Mouse (Mus musculus) midbrain, embryonic 12.5 days (tissue): ENCODE measurements around the gene Dynll1. TPM values are rescaled to one million over a fixed set of nuclear protein-coding genes. Genes with fewer than 3 reads are reported as not detected.

Experiments used
- ATAC-seq: fragments of 200-750 bp; cut with Nextera tagmentation; 2 replicates; pipeline ENCODE4 v1.8.0; 2017; ENCODE audit warnings: low read depth, moderate TSS enrichment, moderate library complexity; ENCODE audit not compliant: low FRiP score
- H3K27ac ChIP-seq: fragments of 300-500 bp; sonication (generic); replicated peaks from 2 replicates; pipeline ENCODE4 v1.5.1; 2016; ENCODE audit warnings: mild to moderate bottlenecking
- H3K27me3 ChIP-seq: fragments of 300-500 bp; sonication (generic); 2 replicates; pipeline ENCODE4 v1.6.1; 2016; ENCODE audit warnings: mild to moderate bottlenecking
- H3K36me3 ChIP-seq: fragments of 300-500 bp; sonication (generic); 2 replicates; pipeline ENCODE4 v1.6.1; 2016
- H3K4me1 ChIP-seq: fragments of 300-500 bp; sonication (generic); 2 replicates; pipeline ENCODE4 v1.6.1; 2016
- H3K4me2 ChIP-seq: fragments of 300-500 bp; sonication (generic); replicated peaks from 2 replicates; pipeline ENCODE4 v1.6.1; 2016; ENCODE audit warnings: mild to moderate bottlenecking, moderate library complexity
- H3K4me3 ChIP-seq: fragments of 300-500 bp; sonication (generic); 2 replicates; pipeline ENCODE4 v1.5.1; 2016; ENCODE audit warnings: mild to moderate bottlenecking
- H3K9ac ChIP-seq: fragments of 300-500 bp; sonication (generic); replicated peaks from 2 replicates; pipeline ENCODE4 v1.6.1; 2016; ENCODE audit warnings: mild to moderate bottlenecking, moderate library complexity
- H3K9me3 ChIP-seq: fragments of 300-500 bp; sonication (generic); 2 replicates; pipeline ENCODE4 v1.6.1; 2016; ENCODE audit warnings: mild to moderate bottlenecking
- WGBS: fragments of 180-500 bp; shearing (Covaris S2); methylation state at CpG from one replicate; pipeline ENCODE4 v1.1.7; 2016; 5-methylcytosine and 5-hydroxymethylcytosine counted together
- polyA plus RNA-seq: library from polyadenylated mRNA; unstranded; fragments of >200 nt; fragmentation: Nextera tagmentation; extraction: Ambion mirVana; gene quantifications from 2 replicates; pipeline ENCODE4 v1.2.1, GENCODE M21; 2016

Dynll1 gene
- 1,312 and 1,433 TPM in 2 replicates for polyA plus RNA-seq

DNA sequence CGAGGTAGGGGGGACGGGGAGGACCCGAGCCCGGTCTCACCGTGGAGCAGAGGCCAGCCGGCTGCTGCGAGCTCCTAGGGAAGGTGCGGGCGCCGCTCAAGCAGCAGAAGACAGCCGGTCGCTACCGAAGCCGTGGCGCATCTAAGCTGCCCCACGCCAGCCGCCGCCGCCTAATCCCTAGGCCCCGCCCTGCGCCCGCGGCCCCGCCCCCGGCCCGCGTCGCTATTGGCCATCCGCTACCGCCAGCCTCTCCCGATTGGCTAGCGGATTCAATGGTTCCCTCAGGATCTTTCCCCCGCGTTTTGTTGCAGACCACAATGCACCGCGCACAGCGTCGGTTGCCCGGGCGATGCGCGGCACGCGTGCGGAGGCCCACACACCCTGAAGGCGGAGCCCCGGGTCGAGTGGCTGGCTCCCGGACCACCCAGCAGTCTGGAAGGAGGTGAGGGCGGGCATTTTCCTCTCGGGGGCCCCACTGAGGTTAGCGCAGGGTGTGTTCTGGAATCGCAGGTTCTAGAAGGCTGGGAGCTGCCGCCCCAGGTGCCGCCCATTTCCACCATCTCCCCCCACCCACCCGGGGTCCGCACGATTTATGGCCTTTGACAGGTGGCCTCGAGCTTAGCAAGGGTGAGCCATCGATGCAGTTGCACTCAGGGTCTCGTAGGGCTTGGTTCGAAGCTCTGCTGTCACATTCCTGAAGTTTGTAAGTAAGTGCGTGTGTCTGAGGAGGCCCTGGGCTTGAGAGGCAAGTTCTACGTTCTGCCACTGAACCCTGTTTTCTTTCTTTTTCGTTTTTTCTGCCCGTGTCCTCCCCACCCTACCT is at the start of gene Dynll1:
Gene Dynll1, minus strand, starts transcription at position 208 of the 823 bp plus-strand sequence.
- Histone ChIP-seq H3K27me3 (peaks cover 12% of the 10 kb centered on the region), H3K4me3 (peak within 1 kb of the TSS; percentile 91), H3K36me3 (peaks cover 27% of the 10 kb centered on the region), H3K9ac (peak within 1 kb of the TSS; percentile 90), H3K27ac (peak within 1 kb of the TSS; percentile 94), H3K4me2 (peak within 1 kb of the TSS; percentile 76), H3K9me3 (no peaks in the 10 kb centered on the region), H3K4me1 (peaks cover 24% of the 10 kb centered on the region)
- ATAC-seq = peak; percentile 98
- under 1% methylated on average over 63 of the region's 66 CpGs for whole genome bisulfite sequencing

DNA sequence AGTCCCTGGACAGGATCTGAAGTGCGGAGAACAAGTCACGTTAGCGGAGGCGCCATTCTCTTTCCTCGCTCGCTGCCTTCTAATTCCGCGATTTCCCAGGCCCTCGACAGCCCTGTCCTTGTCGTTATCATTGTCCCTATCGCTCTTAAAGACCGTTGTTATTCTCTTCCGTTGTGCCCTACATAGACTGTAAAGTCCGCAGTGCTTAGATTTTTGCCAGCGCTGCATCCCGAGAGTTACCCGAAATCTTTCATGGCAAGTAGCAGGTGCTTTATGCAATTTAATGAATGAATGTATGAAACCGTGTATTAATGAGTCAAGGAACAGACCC is 48.4 kb upstream of the Dynll1 start:
- H3K27ac ChIP-seq = peak overlapping the region; percentile 83
- H3K9me3 ChIP-seq = no peaks in the 10 kb centered on the region
- H3K4me3 ChIP-seq = peak overlapping the region; percentile 92
- H3K36me3 ChIP-seq = peaks cover 21% of the 10 kb centered on the region
- peak overlapping the region; percentile 91 for H3K9ac ChIP-seq
- peaks cover 26% of the 10 kb centered on the region for H3K4me1 ChIP-seq
- no peaks in the 10 kb centered on the region for H3K27me3 ChIP-seq
- ATAC-seq = peak; percentile 64
- peak overlapping the region; percentile 98 for H3K4me2 ChIP-seq
- WGBS = 2% methylated on average over 18 of the region's 18 CpGs

DNA sequence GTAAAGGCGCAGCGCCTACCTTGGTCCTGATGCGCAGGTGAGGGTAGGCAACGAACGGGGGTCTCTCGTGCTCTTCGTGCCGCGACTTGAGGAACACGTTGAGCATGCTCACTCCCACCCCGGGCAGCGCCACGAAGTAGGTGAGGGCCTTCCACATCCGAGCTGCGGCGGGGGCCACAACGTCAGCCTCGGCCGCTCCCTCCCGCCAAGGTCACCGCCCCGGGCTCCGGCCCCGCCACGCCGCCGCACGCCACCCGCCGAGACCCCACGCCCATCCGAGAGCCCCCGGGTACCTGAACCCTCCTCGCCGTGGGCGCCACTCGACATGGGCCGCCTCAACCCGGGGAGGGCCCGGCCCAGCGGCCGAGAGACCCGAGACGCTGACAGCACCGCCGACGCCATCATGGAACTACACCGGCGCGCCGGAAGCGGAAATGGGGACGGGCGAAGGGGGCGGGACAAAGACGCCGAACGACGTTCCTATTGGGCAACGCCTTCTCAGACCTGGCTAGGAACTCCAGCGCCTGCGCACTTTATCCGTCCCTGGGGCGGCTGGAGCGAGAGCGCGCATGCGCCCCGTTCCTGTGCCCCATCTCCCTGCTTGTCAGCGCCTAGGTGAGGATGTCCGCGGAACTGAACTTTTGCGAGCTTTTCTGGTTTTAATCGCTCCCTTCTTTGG is 47.9 kb upstream of the Dynll1 start, which contains the start of gene Cox6a1:
Gene Cox6a1, minus strand, starts transcription at position 436 of the 679 bp plus-strand sequence.
- peak; percentile 94 for ATAC-seq
- Histone ChIP-seq H3K27ac (peak within 1 kb of the TSS; percentile 83), H3K4me1 (peaks cover 22% of the 10 kb centered on the region), H3K36me3 (peaks cover 26% of the 10 kb centered on the region), H3K27me3 (no peaks in the 10 kb centered on the region), H3K9ac (peak within 1 kb of the TSS; percentile 91), H3K4me2 (peak within 1 kb of the TSS; percentile 98), H3K9me3 (no peaks in the 10 kb centered on the region), H3K4me3 (peak within 1 kb of the TSS; percentile 92)
- WGBS = under 1% methylated on average over 73 of the region's 74 CpGs

DNA sequence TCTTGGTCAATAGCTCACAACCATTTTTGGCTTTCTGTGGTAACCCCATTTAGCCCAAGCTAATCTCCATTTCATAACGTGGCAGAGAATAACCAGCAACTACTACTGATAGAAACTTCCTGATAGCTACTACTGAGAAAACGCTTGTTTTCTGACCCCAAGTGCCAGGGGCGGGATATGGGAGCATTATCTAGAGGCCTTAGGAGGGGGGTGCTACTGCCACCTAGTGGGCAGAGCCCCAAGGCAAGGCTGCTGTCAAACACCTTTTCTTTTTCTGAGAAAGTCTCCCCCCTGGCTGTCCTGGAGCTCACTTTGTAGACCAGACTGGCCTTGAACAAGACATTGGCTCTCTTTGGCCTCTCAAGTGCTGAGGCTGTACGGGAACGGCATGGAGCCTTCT is 46.8 kb upstream of the Dynll1 start:
- Histone ChIP-seq H3K4me3 (peak overlapping the region; percentile 92), H3K4me1 (peaks cover 21% of the 10 kb centered on the region), H3K36me3 (peaks cover 37% of the 10 kb centered on the region), H3K4me2 (peak overlapping the region; percentile 98), H3K27me3 (no peaks in the 10 kb centered on the region), H3K27ac (0 out of 2 replicates have a peak overlapping the region, but pooled peaks have one; percentile 0), H3K9me3 (no peaks in the 10 kb centered on the region), H3K9ac (peak overlapping the region; percentile 0; the same call in 1 of the 2 replicates)
- no peak for ATAC-seq
- WGBS = 6% methylated on average over 5 of the region's 5 CpGs

DNA sequence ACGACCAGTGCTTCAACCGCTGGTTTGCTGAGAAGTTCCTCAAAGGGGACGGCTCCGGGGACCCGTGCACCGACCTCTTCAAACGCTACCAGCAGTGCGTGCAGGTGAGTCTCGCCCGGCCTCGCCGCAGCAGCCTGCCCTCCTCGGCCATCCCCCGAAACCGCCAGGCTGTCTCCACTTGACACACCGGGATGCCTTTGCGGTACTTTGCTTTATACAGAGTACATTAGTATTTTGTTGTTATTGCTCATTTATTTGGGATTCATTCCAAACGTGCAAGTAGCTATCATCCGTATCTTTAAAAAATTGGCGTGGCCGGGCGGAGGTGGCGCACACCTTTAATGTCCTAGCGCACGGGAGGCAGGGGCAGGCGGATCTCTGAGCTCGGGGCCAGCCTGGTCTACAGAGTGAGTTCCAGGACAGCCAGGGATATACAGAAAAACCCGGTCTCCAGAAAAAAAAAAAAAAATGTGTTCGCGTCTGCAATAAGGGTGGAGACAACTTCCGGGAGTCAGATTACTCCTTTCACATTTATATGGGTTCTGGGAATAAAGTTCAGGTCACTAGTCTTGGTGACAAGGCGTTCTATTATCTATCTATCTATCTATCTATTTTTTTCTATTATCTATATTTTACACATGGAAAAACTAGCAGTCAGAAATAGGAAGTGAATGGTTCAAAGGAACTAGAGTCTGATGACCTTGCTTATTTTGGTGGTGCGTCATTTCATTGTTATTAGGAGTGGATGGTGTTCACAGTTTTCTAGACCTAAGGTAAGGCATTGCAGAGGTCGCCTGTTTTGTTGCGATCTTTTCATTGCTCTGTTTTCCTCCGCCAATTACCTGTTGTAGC is 40.7 kb upstream of the Dynll1 start:
- 13% methylated on average over 36 of the region's 36 CpGs for WGBS

DNA sequence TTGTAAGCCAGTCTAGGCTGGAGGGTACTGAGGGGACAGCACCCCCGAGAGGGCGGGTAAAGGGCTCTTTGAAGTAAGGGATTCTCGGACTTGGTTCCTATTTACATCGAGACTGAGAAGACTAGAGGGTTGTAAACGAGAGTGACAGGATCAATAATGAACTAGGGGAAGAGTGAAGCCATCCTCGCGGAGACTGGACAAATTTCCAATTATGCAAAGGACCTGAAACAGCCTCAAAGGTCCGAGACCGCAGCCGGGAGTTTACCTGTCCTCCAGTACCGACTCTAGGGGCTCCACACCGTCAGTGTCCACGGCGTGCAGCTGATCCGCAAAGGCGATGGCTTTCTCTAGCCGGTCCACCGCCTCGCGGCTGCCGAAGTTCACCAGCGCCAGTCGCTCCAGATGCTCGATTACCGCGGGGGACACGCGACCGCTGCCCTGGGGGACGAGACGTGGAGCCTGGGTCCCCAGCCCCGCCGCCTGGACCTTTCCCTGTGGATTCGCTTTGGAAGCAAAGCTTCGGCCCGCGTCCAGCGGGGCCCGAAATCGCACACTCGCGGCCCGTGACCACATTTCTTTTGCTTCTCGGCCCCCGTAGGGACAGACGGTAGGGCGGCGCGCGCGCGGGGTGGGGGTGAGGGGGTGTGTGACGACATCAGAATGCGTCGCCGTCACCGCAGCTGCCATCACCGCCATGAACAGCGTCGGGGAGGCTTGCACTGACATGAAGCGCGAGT is 39.9 kb upstream of the Dynll1 start, which contains the start of the genes Gatc and Triap1:
Gene Gatc, minus strand, starts transcription at position 602 of the 737 bp plus-strand sequence.
Gene Triap1, plus strand, starts transcription at position 649 of the 737 bp plus-strand sequence.
- peak within 1 kb of the TSS; percentile 79 for H3K9ac ChIP-seq
- H3K36me3 ChIP-seq = peaks cover 49% of the 10 kb centered on the region
- under 1% methylated on average over 62 of the region's 62 CpGs for WGBS

More for the DNA sequence above, 40.7 kb upstream of the Dynll1 start:
- Histone ChIP-seq H3K27me3 (no peaks in the 10 kb centered on the region), H3K9me3 (no peaks in the 10 kb centered on the region), H3K9ac (peak overlapping the region; percentile 79), H3K4me1 (peaks cover 17% of the 10 kb centered on the region), H3K4me2 (peak overlapping the region; percentile 75), H3K4me3 (peak overlapping the region; percentile 80), H3K27ac (peak overlapping the region; percentile 84), H3K36me3 (peaks cover 46% of the 10 kb centered on the region)
- ATAC-seq = peak; percentile 21; the same call in 1 of the 2 replicates

DNA sequence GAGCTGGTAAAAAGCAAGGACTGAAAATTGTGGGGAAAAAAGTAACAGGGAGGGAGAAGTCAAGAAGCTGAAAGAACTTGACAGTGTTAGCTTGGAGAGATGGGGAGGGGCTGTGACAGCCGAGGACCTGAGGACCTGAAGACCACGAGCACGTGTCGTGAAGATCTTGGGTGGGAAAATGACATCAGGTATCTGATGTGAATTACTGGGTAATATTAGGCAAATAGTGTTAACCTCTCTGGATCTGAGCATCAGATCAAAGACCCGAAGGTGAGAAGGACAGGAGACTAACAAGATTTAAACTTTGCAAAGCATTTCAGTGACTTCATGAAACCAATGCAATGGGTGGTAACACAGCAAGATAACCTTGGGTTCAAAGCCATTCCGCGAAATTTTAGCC is 39.2 kb upstream of the Dynll1 start:
- no peak for ATAC-seq
- 40% methylated on average over 7 of the region's 7 CpGs for WGBS

More for the DNA sequence above, 39.9 kb upstream of the Dynll1 start, which contains the start of the genes Gatc and Triap1:
- peaks cover 17% of the 10 kb centered on the region for H3K4me1 ChIP-seq
- H3K4me2 ChIP-seq = peak within 1 kb of the TSS; percentile 75
- peak within 1 kb of the TSS; percentile 80 for H3K4me3 ChIP-seq
- H3K27me3 ChIP-seq = no peaks in the 10 kb centered on the region
- peak; percentile 85 for ATAC-seq
- peak within 1 kb of the TSS; percentile 84 for H3K27ac ChIP-seq
- H3K9me3 ChIP-seq = no peaks in the 10 kb centered on the region

DNA sequence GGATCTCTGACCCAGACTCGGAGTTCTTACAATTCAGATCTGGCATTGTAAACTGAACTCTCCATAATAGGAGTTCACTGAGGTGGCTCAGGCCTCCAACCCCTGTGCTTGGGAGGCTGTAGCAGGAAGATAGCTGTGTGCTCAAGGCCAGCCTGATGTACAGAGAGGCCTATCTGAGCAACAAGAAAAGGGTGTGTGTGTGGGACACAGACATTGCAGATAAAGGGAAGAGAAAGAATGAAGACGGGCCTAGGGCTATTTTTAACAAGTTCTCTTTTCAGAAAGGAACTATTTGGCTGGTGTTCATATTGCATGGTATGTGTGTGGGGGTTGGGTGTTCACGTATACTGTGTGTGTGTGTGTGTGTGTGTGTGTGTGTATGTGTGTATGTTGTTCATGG is 32.8 kb upstream of the Dynll1 start:
- WGBS = 84% methylated on average over 3 of the region's 3 CpGs
- Histone ChIP-seq H3K9ac (no peak overlapping the region), H3K27ac (no peak overlapping the region), H3K4me1 (peaks cover 17% of the 10 kb centered on the region), H3K4me2 (no peak overlapping the region), H3K4me3 (no peak overlapping the region), H3K9me3 (no peaks in the 10 kb centered on the region), H3K36me3 (peaks cover 73% of the 10 kb centered on the region), H3K27me3 (no peaks in the 10 kb centered on the region)
- ATAC-seq = no peak

More for the DNA sequence above, 39.2 kb upstream of the Dynll1 start:
- Histone ChIP-seq H3K27me3 (no peaks in the 10 kb centered on the region), H3K9ac (0 out of 2 replicates have a peak overlapping the region, but pooled peaks have one; percentile 7), H3K27ac (no peak overlapping the region), H3K4me2 (peak overlapping the region; percentile 75), H3K36me3 (peaks cover 49% of the 10 kb centered on the region), H3K4me1 (peaks cover 17% of the 10 kb centered on the region), H3K4me3 (peak overlapping the region; percentile 80), H3K9me3 (no peaks in the 10 kb centered on the region)

DNA sequence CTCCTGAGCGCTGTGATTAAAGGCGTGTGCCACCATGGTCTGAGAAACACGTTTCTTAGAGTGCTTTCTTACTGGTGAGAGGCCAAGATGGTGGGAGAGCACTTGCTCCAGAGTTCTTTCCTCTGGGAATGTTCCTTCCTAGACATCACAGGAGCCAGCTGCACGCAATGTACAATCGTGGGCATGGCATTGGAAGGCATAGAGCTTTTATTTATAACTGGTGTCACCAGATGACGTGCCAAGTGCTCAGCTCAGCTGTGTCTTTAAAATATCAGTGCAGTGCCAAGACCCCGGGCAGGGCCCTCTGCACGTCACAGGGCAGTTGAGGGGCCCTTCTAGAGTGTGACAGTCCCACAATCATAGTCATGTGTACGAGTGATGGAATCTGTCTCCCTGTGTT is 30.2 kb upstream of the Dynll1 start:
- ATAC-seq = no peak
- no peak overlapping the region for H3K4me3 ChIP-seq
- no peak overlapping the region for H3K9ac ChIP-seq
- no peak overlapping the region for H3K4me2 ChIP-seq
- peaks cover 26% of the 10 kb centered on the region for H3K4me1 ChIP-seq
- H3K27me3 ChIP-seq = no peaks in the 10 kb centered on the region
- H3K27ac ChIP-seq = no peak overlapping the region
- WGBS = 90% methylated on average over 9 of the region's 9 CpGs
- no peaks in the 10 kb centered on the region for H3K9me3 ChIP-seq
- H3K36me3 ChIP-seq = peaks cover 63% of the 10 kb centered on the region

DNA sequence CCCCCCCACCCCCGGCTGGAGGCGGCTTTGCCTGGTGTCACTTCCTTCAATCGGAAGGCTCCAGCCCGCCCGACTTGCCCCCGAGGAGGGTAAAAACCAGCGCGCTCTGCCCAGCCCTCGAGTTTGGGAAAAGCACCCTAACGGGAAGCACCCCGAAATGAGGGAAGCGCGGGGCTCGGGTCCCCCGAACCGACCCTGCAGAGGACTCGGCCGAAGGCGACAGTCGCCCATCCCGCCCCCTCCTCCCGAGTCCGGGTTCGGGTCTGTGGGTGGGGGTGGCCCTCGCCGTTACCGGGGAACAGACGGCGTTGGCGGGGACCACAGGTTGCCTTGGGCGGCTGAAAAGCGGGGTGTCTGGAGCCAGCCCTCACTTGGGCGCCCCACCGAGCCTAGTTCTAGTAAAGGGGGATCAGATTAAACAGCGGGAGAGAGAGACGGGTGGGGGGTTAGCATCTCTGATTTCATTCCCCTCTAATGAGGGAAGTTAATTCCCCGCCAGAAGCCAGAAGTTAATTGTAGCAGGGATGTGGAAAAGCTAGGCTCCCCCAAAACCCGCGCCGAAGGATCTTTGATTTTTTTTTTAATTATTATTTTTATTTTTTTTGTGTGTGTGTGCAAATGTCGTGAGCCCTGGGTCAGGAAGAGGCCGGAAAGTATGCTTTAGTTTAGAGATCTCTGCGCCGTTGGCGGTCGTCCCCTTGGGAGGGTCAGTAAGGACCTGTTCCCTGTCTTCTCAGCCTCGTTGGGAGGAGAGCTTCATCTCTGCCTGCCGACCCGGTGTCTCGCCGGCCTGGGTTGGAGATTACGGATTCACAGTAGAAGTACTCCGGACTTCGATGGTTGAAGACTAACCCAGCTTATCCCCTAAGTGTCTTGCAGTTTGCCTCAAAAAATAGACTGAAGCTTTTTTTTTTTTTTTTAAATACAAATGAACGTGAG is 27.1 kb upstream of the Dynll1 start:
- H3K27ac ChIP-seq = peak overlapping the region; percentile 91
- ATAC-seq = peak; percentile 52
- H3K4me3 ChIP-seq = peak overlapping the region; percentile 95
- peaks cover 30% of the 10 kb centered on the region for H3K4me1 ChIP-seq
- peaks cover 32% of the 10 kb centered on the region for H3K36me3 ChIP-seq
- H3K4me2 ChIP-seq = peak overlapping the region; percentile 81
- under 1% methylated on average over 55 of the region's 55 CpGs for WGBS
- H3K9ac ChIP-seq = peak overlapping the region; percentile 95
- H3K9me3 ChIP-seq = no peaks in the 10 kb centered on the region
- H3K27me3 ChIP-seq = no peaks in the 10 kb centered on the region
